Mouse (Mus musculus): ENCODE data around the gene Tamm41.
A peak's percentile ranks its signal among the peaks of the same experiment; 100 is the strongest.

The Tamm41 gene

GRCm38 (mm10) chr6:114970386-114970785 lies 67.3 kb downstream of the Tamm41 start:
- no peak for DNase-seq

GRCm38 (mm10) chr6:114969213-114970120 lies 68.2 kb downstream of the Tamm41 start, which contains the start of gene Vgll4:
Vgll4 (minus strand) TSS chr6:114969994.
- peak; percentile 63 for DNase-seq

- peak; percentile 89 for DNase-seq
Measured at GRCm38 (mm10) chr6:114968361-114969212, 69.1 kb downstream of the Tamm41 start.

- no peak for DNase-seq
Measured at GRCm38 (mm10) chr6:114967623-114968022, 70.1 kb downstream of the Tamm41 start.

GRCm38 (mm10) chr6:114966396-114967154 lies 71.1 kb downstream of the Tamm41 start:
- no peak for DNase-seq

GRCm38 (mm10) chr6:114965802-114966201 lies 71.9 kb downstream of the Tamm41 start:
- no peak for DNase-seq

- no peak for DNase-seq
Measured at GRCm38 (mm10) chr6:114965396-114965795, 72.3 kb downstream of the Tamm41 start.

- DNase-seq, result no peak
Measured at GRCm38 (mm10) chr6:114964235-114964634, 73.4 kb downstream of the Tamm41 start.

GRCm38 (mm10) chr6:114963636-114964035 lies 74.0 kb downstream of the Tamm41 start:
- DNase-seq, result no peak

- no peak for DNase-seq
Measured at GRCm38 (mm10) chr6:114961276-114962068, 76.2 kb downstream of the Tamm41 start.

- no peak for DNase-seq
Measured at GRCm38 (mm10) chr6:114959012-114959398, 78.7 kb downstream of the Tamm41 start.

GRCm38 (mm10) chr6:114958249-114959011 lies 79.2 kb downstream of the Tamm41 start:
- DNase-seq, result no peak

GRCm38 (mm10) chr6:114957756-114958155 lies 79.9 kb downstream of the Tamm41 start:
- DNase-seq, result no peak

- DNase-seq, result no peak
Measured at GRCm38 (mm10) chr6:114954496-114954895, 83.2 kb downstream of the Tamm41 start.
